Mouse (Mus musculus) kidney, postnatal 0 days (tissue): ENCODE data around the gene Clptm1. TPM values are rescaled to one million over a fixed set of nuclear protein-coding genes. Genes with fewer than 3 reads are reported as not detected.

Source experiments
- ATAC-seq: fragments of 200-750 bp; cut with Nextera tagmentation; replicated peaks from 2 replicates; pipeline ENCODE4 v1.8.0; 2017; ENCODE audit warnings: low read depth, moderate number of reproducible peaks, moderate TSS enrichment, moderate library complexity; ENCODE audit not compliant: low FRiP score
- DNase-seq: peaks from one replicate; pipeline ENCODE4 v3.0.0-alpha.2; 2016; ENCODE audit warnings: low spot score
- H3K27ac ChIP-seq: fragments of 300-500 bp; sonication (generic); 2 replicates; pipeline ENCODE4 v1.5.1; 2014; ENCODE audit warnings: mild to moderate bottlenecking
- H3K27me3 ChIP-seq: fragments of 300-500 bp; sonication (generic); 2 replicates; pipeline ENCODE4 v1.6.1; 2014; ENCODE audit warnings: low read length, mixed read lengths; ENCODE audit not compliant: insufficient read depth
- H3K36me3 ChIP-seq: fragments of 300-500 bp; sonication (generic); 2 replicates; pipeline ENCODE4 v1.6.1; 2014; ENCODE audit warnings: low read length, mixed read lengths; ENCODE audit not compliant: insufficient read depth
- H3K4me1 ChIP-seq: fragments of 300-500 bp; sonication (generic); replicated peaks from 2 replicates; pipeline ENCODE4 v1.6.1; 2014; ENCODE audit warnings: antibody characterized with exemption, low read length, mixed read lengths; ENCODE audit not compliant: insufficient read depth
- H3K4me2 ChIP-seq: fragments of 300-500 bp; sonication (generic); 2 replicates; pipeline ENCODE4 v1.6.1; 2014; ENCODE audit warnings: mild to moderate bottlenecking, low read length, moderate library complexity, mixed read lengths
- H3K4me3 ChIP-seq: fragments of 300-500 bp; sonication (generic); replicated peaks from 2 replicates; pipeline ENCODE4 v1.5.1; 2014; ENCODE audit warnings: low read depth, low read length
- H3K9ac ChIP-seq: fragments of 300-500 bp; sonication (generic); 2 replicates; pipeline ENCODE4 v1.6.1; 2014; ENCODE audit warnings: low read depth, low read length
- H3K9me3 ChIP-seq: fragments of 300-500 bp; sonication (generic); replicated peaks from 2 replicates; pipeline ENCODE4 v1.6.1; 2016; ENCODE audit warnings: low read length, inconsistent platforms, mixed read lengths
- CTCF ChIP-seq: IDR thresholded peaks from 2 replicates; pipeline ENCODE4 v1.5.1; 2016; ENCODE audit warnings: antibody characterized with exemption, low read depth, mild to moderate bottlenecking, moderate library complexity
- WGBS: fragments of 180-500 bp; shearing (Covaris S2); extraction: QIAGEN DNeasy Blood & Tissue Kit; methylation state at CpG from one replicate; pipeline ENCODE4 v1.1.7; 2014; 5-methylcytosine and 5-hydroxymethylcytosine counted together
- polyA plus RNA-seq: library from polyadenylated mRNA; unstranded; fragments of >200 nt; fragmentation: Nextera tagmentation; extraction: Ambion mirVana; gene quantifications from 2 replicates; pipeline ENCODE4 v1.2.1, GENCODE M21; 2015

Clptm1 gene
- polyA plus RNA-seq, 1 experiment from 2014 or later, result 96.9 TPM

GRCm38 (mm10) chr7:19680702-19681101 lies 15.9 kb upstream of the Clptm1 start:
- 83% methylated on average over 2 of the region's 2 CpGs for WGBS
- Histone ChIP-seq H3K27ac (no peak overlapping the region), H3K4me2 (no peak overlapping the region), H3K4me3 (no peak overlapping the region), H3K9ac (no peak overlapping the region), H3K4me1 (no peaks in the 10 kb centered on the region), H3K36me3 (no peaks in the 10 kb centered on the region), H3K27me3 (no peaks in the 10 kb centered on the region), H3K9me3 (no peaks in the 10 kb centered on the region)
- DNase-seq, result no peak
- no peak for TF ChIP-seq CTCF
- no peak for ATAC-seq

- H3K4me3 ChIP-seq, result no peak overlapping the region
- TF ChIP-seq CTCF, result no peak
- WGBS, result 82% methylated on average over 3 of the region's 3 CpGs
- no peak overlapping the region for H3K27ac ChIP-seq
- no peaks in the 10 kb centered on the region for H3K9me3 ChIP-seq
- DNase-seq, result no peak
- H3K4me2 ChIP-seq, result no peak overlapping the region
- ATAC-seq, result no peak
- no peaks in the 10 kb centered on the region for H3K36me3 ChIP-seq
- H3K27me3 ChIP-seq, result no peaks in the 10 kb centered on the region
- H3K9ac ChIP-seq, result no peak overlapping the region
- no peaks in the 10 kb centered on the region for H3K4me1 ChIP-seq
Observed at GRCm38 (mm10) chr7:19678901-19679300, 14.1 kb upstream of the Clptm1 start.

GRCm38 (mm10) chr7:19677872-19678271 lies 13.0 kb upstream of the Clptm1 start, which contains the start of gene Apoc2:
TSS of gene Apoc2 (minus strand) at chr7:19677941.
- WGBS, result 56% methylated on average over 8 of the region's 8 CpGs
- ATAC-seq (no peak), DNase-seq (no peak)
- no peaks in the 10 kb centered on the region for H3K9me3 ChIP-seq
- no peak within 1 kb of the TSS for H3K4me2 ChIP-seq
- H3K4me3 ChIP-seq, result no peak within 1 kb of the TSS
- H3K36me3 ChIP-seq, result no peaks in the 10 kb centered on the region
- H3K9ac ChIP-seq, result no peak within 1 kb of the TSS
- H3K27me3 ChIP-seq, result no peaks in the 10 kb centered on the region
- TF ChIP-seq CTCF, result no peak
- no peak within 1 kb of the TSS for H3K27ac ChIP-seq
- H3K4me1 ChIP-seq, result no peaks in the 10 kb centered on the region

- Histone ChIP-seq H3K27ac (no peak overlapping the region), H3K4me1 (no peaks in the 10 kb centered on the region), H3K4me2 (no peak overlapping the region), H3K9me3 (no peaks in the 10 kb centered on the region), H3K9ac (no peak overlapping the region), H3K27me3 (no peaks in the 10 kb centered on the region), H3K36me3 (no peaks in the 10 kb centered on the region), H3K4me3 (no peak overlapping the region)
- DNase-seq (no peak), ATAC-seq (no peak)
- no peak for TF ChIP-seq CTCF
- 85% methylated on average over 1 of the region's 1 CpGs for WGBS
Observed at GRCm38 (mm10) chr7:19676662-19677061, 11.8 kb upstream of the Clptm1 start.

GRCm38 (mm10) chr7:19675824-19676223 lies 11.0 kb upstream of the Clptm1 start:
- Histone ChIP-seq H3K9me3 (no peaks in the 10 kb centered on the region), H3K4me1 (no peaks in the 10 kb centered on the region), H3K9ac (no peak overlapping the region), H3K4me2 (no peak overlapping the region), H3K36me3 (no peaks in the 10 kb centered on the region), H3K4me3 (no peak overlapping the region), H3K27ac (no peak overlapping the region), H3K27me3 (no peaks in the 10 kb centered on the region)
- DNase-seq (no peak), ATAC-seq (no peak)
- TF ChIP-seq CTCF, result no peak
- 76% methylated on average over 10 of the region's 10 CpGs for WGBS

GRCm38 (mm10) chr7:19673083-19673699 lies 8.4 kb upstream of the Clptm1 start:
- whole genome bisulfite sequencing, result 56% methylated on average over 14 of the region's 14 CpGs
- H3K4me2 ChIP-seq, result no peak overlapping the region

GRCm38 (mm10) chr7:19671511-19671910 lies 6.7 kb upstream of the Clptm1 start:
- Histone ChIP-seq H3K36me3 (no peaks in the 10 kb centered on the region), H3K27ac (no peak overlapping the region), H3K4me1 (peaks cover 5% of the 10 kb centered on the region; the same call in 1 of the 2 replicates), H3K4me2 (no peak overlapping the region), H3K4me3 (no peak overlapping the region), H3K9me3 (no peaks in the 10 kb centered on the region), H3K9ac (no peak overlapping the region), H3K27me3 (no peaks in the 10 kb centered on the region)
- no peak for TF ChIP-seq CTCF
- 65% methylated on average over 10 of the region's 10 CpGs for WGBS
- DNase-seq (no peak), ATAC-seq (no peak)

More at GRCm38 (mm10) chr7:19673083-19673699, 8.4 kb upstream of the Clptm1 start:
- Histone ChIP-seq H3K9me3 (no peaks in the 10 kb centered on the region), H3K4me3 (no peak overlapping the region), H3K27ac (no peak overlapping the region), H3K36me3 (no peaks in the 10 kb centered on the region), H3K4me1 (peaks cover 5% of the 10 kb centered on the region; the same call in 1 of the 2 replicates), H3K9ac (no peak overlapping the region), H3K27me3 (no peaks in the 10 kb centered on the region)
- TF ChIP-seq CTCF, result no peak
- no peak for ATAC-seq
- DNase-seq, result no peak
